Mouse (Mus musculus) stomach, embryonic 15.5 days (tissue): Measurements from ENCODE around the gene Wasf2. TPM values are rescaled to one million over a fixed set of nuclear protein-coding genes. Genes with fewer than 3 reads are reported as not detected.

Experiments
- ATAC-seq: fragments of 200-750 bp; cut with Nextera tagmentation; 2 replicates; pipeline ENCODE4 v1.8.0; 2017; ENCODE audit warnings: low read depth, moderate number of reproducible peaks, moderate TSS enrichment; ENCODE audit not compliant: insufficient read depth, low FRiP score
- H3K27ac ChIP-seq: fragments of 300-500 bp; sonication (generic); 2 replicates; pipeline ENCODE4 v1.5.1; 2015; ENCODE audit warnings: mild to moderate bottlenecking, inconsistent platforms
- H3K27me3 ChIP-seq: fragments of 300-500 bp; sonication (generic); replicated peaks from 2 replicates; pipeline ENCODE4 v1.6.1; 2015; ENCODE audit warnings: inconsistent platforms
- H3K36me3 ChIP-seq: fragments of 300-500 bp; sonication (generic); 2 replicates; pipeline ENCODE4 v1.6.1; 2015; ENCODE audit warnings: inconsistent platforms
- H3K4me1 ChIP-seq: fragments of 300-500 bp; sonication (generic); 2 replicates; pipeline ENCODE4 v1.6.1; 2015; ENCODE audit warnings: inconsistent platforms
- H3K4me2 ChIP-seq: fragments of 300-500 bp; sonication (generic); 2 replicates; pipeline ENCODE4 v1.6.1; 2015; ENCODE audit warnings: mild to moderate bottlenecking, inconsistent platforms
- H3K4me3 ChIP-seq: fragments of 300-500 bp; sonication (generic); replicated peaks from 2 replicates; pipeline ENCODE4 v1.5.1; 2015; ENCODE audit warnings: inconsistent platforms
- H3K9ac ChIP-seq: fragments of 300-500 bp; sonication (generic); 2 replicates; pipeline ENCODE4 v1.6.1; 2015; ENCODE audit warnings: inconsistent platforms
- H3K9me3 ChIP-seq: fragments of 300-500 bp; sonication (generic); 2 replicates; pipeline ENCODE4 v1.6.1; 2016; ENCODE audit warnings: inconsistent platforms
- WGBS: fragments of 180-500 bp; shearing (Covaris S2); methylation state at CpG from one replicate; pipeline ENCODE4 v1.1.7; 2015; 5-methylcytosine and 5-hydroxymethylcytosine counted together
- polyA plus RNA-seq: library from polyadenylated mRNA; unstranded; fragments of >200 nt; fragmentation: Nextera tagmentation; extraction: Ambion mirVana; gene quantifications from 2 replicates; pipeline ENCODE4 v1.2.1, GENCODE M21; 2015

Gene Wasf2
- polyA plus RNA-seq, 1 experiment from 2014 or later, result 109 TPM

- Histone ChIP-seq H3K27ac (peak overlapping the region; percentile 94), H3K9ac (no peak overlapping the region), H3K4me1 (peaks cover 27% of the 10 kb centered on the region), H3K4me2 (peak overlapping the region; percentile 6; the same call in 1 of the 2 replicates), H3K27me3 (no peaks in the 10 kb centered on the region), H3K4me3 (no peak overlapping the region), H3K36me3 (peaks cover 25% of the 10 kb centered on the region), H3K9me3 (no peaks in the 10 kb centered on the region)
- no peak for ATAC-seq
- WGBS, result 48% methylated on average over 14 of the region's 14 CpGs
These were observed 54.0 kb downstream of the Wasf2 start for GRCm38 (mm10) chr4:133184031-133184897.

- Histone ChIP-seq H3K27me3 (no peaks in the 10 kb centered on the region), H3K9me3 (no peaks in the 10 kb centered on the region), H3K27ac (peak overlapping the region; percentile 94), H3K4me2 (peak overlapping the region; percentile 12; the same call in 1 of the 2 replicates), H3K4me1 (peaks cover 27% of the 10 kb centered on the region), H3K36me3 (peaks cover 34% of the 10 kb centered on the region), H3K4me3 (no peak overlapping the region), H3K9ac (no peak overlapping the region)
- WGBS, result 26% methylated on average over 15 of the region's 15 CpGs
- ATAC-seq, result peak; percentile 71
These were observed 54.8 kb downstream of the Wasf2 start for GRCm38 (mm10) chr4:133184898-133185665.

- ATAC-seq, result no peak
- Histone ChIP-seq H3K9ac (no peak overlapping the region), H3K4me1 (peaks cover 27% of the 10 kb centered on the region), H3K9me3 (no peaks in the 10 kb centered on the region), H3K4me2 (no peak overlapping the region), H3K36me3 (peaks cover 41% of the 10 kb centered on the region), H3K27ac (peak overlapping the region; percentile 94), H3K27me3 (no peaks in the 10 kb centered on the region), H3K4me3 (no peak overlapping the region)
- WGBS, result 59% methylated on average over 8 of the region's 8 CpGs
These were observed 55.6 kb downstream of the Wasf2 start for GRCm38 (mm10) chr4:133185893-133186292.

GRCm38 (mm10) chr4:133186856-133187255 lies 56.6 kb downstream of the Wasf2 start:
- ATAC-seq, result no peak
- WGBS, result 86% methylated on average over 5 of the region's 5 CpGs
- no peaks in the 10 kb centered on the region for H3K27me3 ChIP-seq

GRCm38 (mm10) chr4:133189396-133189795 lies 59.1 kb downstream of the Wasf2 start:
- WGBS, result 67% methylated on average over 10 of the region's 10 CpGs
- no peak overlapping the region for H3K4me3 ChIP-seq
- no peaks in the 10 kb centered on the region for H3K9me3 ChIP-seq
- no peak for ATAC-seq
- H3K36me3 ChIP-seq, result peaks cover 67% of the 10 kb centered on the region
- peaks cover 16% of the 10 kb centered on the region for H3K4me1 ChIP-seq
- H3K27me3 ChIP-seq, result no peaks in the 10 kb centered on the region
- no peak overlapping the region for H3K27ac ChIP-seq
- no peak overlapping the region for H3K9ac ChIP-seq
- H3K4me2 ChIP-seq, result no peak overlapping the region

More at GRCm38 (mm10) chr4:133186856-133187255, 56.6 kb downstream of the Wasf2 start:
- no peak overlapping the region for H3K27ac ChIP-seq
- H3K4me1 ChIP-seq, result peaks cover 27% of the 10 kb centered on the region
- no peaks in the 10 kb centered on the region for H3K9me3 ChIP-seq
- H3K4me3 ChIP-seq, result no peak overlapping the region
- H3K36me3 ChIP-seq, result peaks cover 49% of the 10 kb centered on the region
- H3K9ac ChIP-seq, result no peak overlapping the region
- H3K4me2 ChIP-seq, result no peak overlapping the region

GRCm38 (mm10) chr4:133194482-133194881 lies 64.2 kb downstream of the Wasf2 start:
- H3K36me3 ChIP-seq, result peaks cover 63% of the 10 kb centered on the region

GRCm38 (mm10) chr4:133195014-133195413 lies 64.7 kb downstream of the Wasf2 start:
- Histone ChIP-seq H3K9ac (no peak overlapping the region), H3K27ac (no peak overlapping the region), H3K9me3 (no peaks in the 10 kb centered on the region), H3K4me3 (no peak overlapping the region), H3K27me3 (no peaks in the 10 kb centered on the region), H3K4me2 (no peak overlapping the region), H3K36me3 (peaks cover 57% of the 10 kb centered on the region), H3K4me1 (peaks cover 41% of the 10 kb centered on the region)
- no peak for ATAC-seq
- WGBS, result 45% methylated on average over 4 of the region's 4 CpGs

More at GRCm38 (mm10) chr4:133194482-133194881, 64.2 kb downstream of the Wasf2 start:
- no peak for ATAC-seq
- no peak overlapping the region for H3K9ac ChIP-seq
- no peaks in the 10 kb centered on the region for H3K27me3 ChIP-seq
- H3K9me3 ChIP-seq, result no peaks in the 10 kb centered on the region
- H3K27ac ChIP-seq, result no peak overlapping the region
- 92% methylated on average over 11 of the region's 11 CpGs for WGBS
- H3K4me3 ChIP-seq, result no peak overlapping the region
- H3K4me1 ChIP-seq, result peaks cover 36% of the 10 kb centered on the region
- no peak overlapping the region for H3K4me2 ChIP-seq

- Histone ChIP-seq H3K9ac (no peak overlapping the region), H3K4me1 (peaks cover 52% of the 10 kb centered on the region), H3K4me2 (no peak overlapping the region), H3K27me3 (no peaks in the 10 kb centered on the region), H3K9me3 (no peaks in the 10 kb centered on the region), H3K27ac (no peak overlapping the region), H3K4me3 (no peak overlapping the region), H3K36me3 (peaks cover 47% of the 10 kb centered on the region)
- no peak for ATAC-seq
- 92% methylated on average over 2 of the region's 2 CpGs for WGBS
These were observed 65.8 kb downstream of the Wasf2 start for GRCm38 (mm10) chr4:133196136-133196535.

GRCm38 (mm10) chr4:133196852-133197251 lies 66.5 kb downstream of the Wasf2 start:
- Histone ChIP-seq H3K9ac (no peak overlapping the region), H3K4me2 (no peak overlapping the region), H3K27me3 (no peaks in the 10 kb centered on the region), H3K4me3 (no peak overlapping the region), H3K9me3 (no peaks in the 10 kb centered on the region), H3K4me1 (peaks cover 57% of the 10 kb centered on the region), H3K27ac (peak overlapping the region; percentile 74), H3K36me3 (peaks cover 41% of the 10 kb centered on the region)
- no peak for ATAC-seq
- 54% methylated on average over 7 of the region's 7 CpGs for WGBS

- Histone ChIP-seq H3K4me1 (peaks cover 57% of the 10 kb centered on the region), H3K27me3 (no peaks in the 10 kb centered on the region), H3K4me3 (no peak overlapping the region), H3K9ac (no peak overlapping the region), H3K9me3 (no peaks in the 10 kb centered on the region), H3K36me3 (peaks cover 41% of the 10 kb centered on the region), H3K27ac (peak overlapping the region; percentile 74), H3K4me2 (no peak overlapping the region)
- 31% methylated on average over 5 of the region's 5 CpGs for WGBS
- ATAC-seq, result no peak
These were observed 67.0 kb downstream of the Wasf2 start for GRCm38 (mm10) chr4:133197355-133197754.

GRCm38 (mm10) chr4:133197801-133198286 lies 67.5 kb downstream of the Wasf2 start:
- Histone ChIP-seq H3K4me3 (no peak overlapping the region), H3K9me3 (no peaks in the 10 kb centered on the region), H3K9ac (no peak overlapping the region), H3K27me3 (no peaks in the 10 kb centered on the region), H3K4me1 (peaks cover 57% of the 10 kb centered on the region), H3K36me3 (peaks cover 36% of the 10 kb centered on the region), H3K4me2 (peak overlapping the region; percentile 10), H3K27ac (peak overlapping the region; percentile 74)
- ATAC-seq, result 0 out of 2 replicates have a peak, but pooled peaks have one; percentile 20
- WGBS, result 30% methylated on average over 13 of the region's 13 CpGs
